Mouse (Mus musculus) layer of hippocampus, postnatal 10 days (tissue): ENCODE data around the gene Syt1. TPM values are rescaled to one million over a fixed set of nuclear protein-coding genes. Genes with fewer than 3 reads are reported as not detected.
A peak's percentile ranks its signal among the peaks of the same experiment; 100 is the strongest.

Experiments used
- DNase-seq, 2 experiments: peaks; one replicate each; pipeline ENCODE4 v3.0.0; 2021; ENCODE audit warnings: low spot score in 2 of 2
- total RNA-seq, 2 experiments: library from RNA; stranded (reverse); gene quantifications; 2 replicates each; pipeline ENCODE4 v1.2.3; 2021

Gene Syt1
- total RNA-seq, 2 experiments from 2014 or later: 629 to 667 TPM

- no peak for DNase-seq
Observed at GRCm38 (mm10) chr10:108771081-108771480, 239.7 kb downstream of the Syt1 start.

GRCm38 (mm10) chr10:108765564-108765963 is 245.2 kb downstream of the Syt1 start:
- no peak for DNase-seq

GRCm38 (mm10) chr10:108763722-108764121 is 247.1 kb downstream of the Syt1 start:
- no peak for DNase-seq

- DNase-seq: no peak
Observed at GRCm38 (mm10) chr10:108753304-108753703, 257.5 kb downstream of the Syt1 start.

GRCm38 (mm10) chr10:108743759-108744158 is 267.0 kb downstream of the Syt1 start:
- no peak for DNase-seq

GRCm38 (mm10) chr10:108733982-108734381 is 276.8 kb downstream of the Syt1 start:
- peak; percentile 19 to 39 for DNase-seq

- DNase-seq: no peak
Observed at GRCm38 (mm10) chr10:108728961-108729360, 281.8 kb downstream of the Syt1 start.

GRCm38 (mm10) chr10:108726391-108726790 is 284.4 kb downstream of the Syt1 start:
- DNase-seq: no peak

GRCm38 (mm10) chr10:108724878-108725277 is 285.9 kb downstream of the Syt1 start:
- no peak for DNase-seq

- no peak for DNase-seq
Observed at GRCm38 (mm10) chr10:108710514-108710913, 300.3 kb downstream of the Syt1 start.

- no peak for DNase-seq
Observed at GRCm38 (mm10) chr10:108705658-108706057, 305.1 kb downstream of the Syt1 start.

GRCm38 (mm10) chr10:108701361-108702128 is 309.2 kb downstream of the Syt1 start:
- no peak for DNase-seq

- no peak for DNase-seq
Observed at GRCm38 (mm10) chr10:108699946-108700345, 310.8 kb downstream of the Syt1 start, which contains the start of gene Gm5136. TSS of gene Gm5136 (minus strand) at chr10:108700160.

GRCm38 (mm10) chr10:108697062-108697461 is 313.7 kb downstream of the Syt1 start:
- DNase-seq: no peak

GRCm38 (mm10) chr10:108690954-108691353 is 319.8 kb downstream of the Syt1 start:
- no peak for DNase-seq

GRCm38 (mm10) chr10:108686696-108687095 is 324.1 kb downstream of the Syt1 start:
- no peak for DNase-seq

- peak in 1 of 2 experiments; percentile 36 for DNase-seq
Observed at GRCm38 (mm10) chr10:108679675-108680390, 330.9 kb downstream of the Syt1 start.

- no peak for DNase-seq
Observed at GRCm38 (mm10) chr10:108677053-108677452, 333.7 kb downstream of the Syt1 start.

- no peak for DNase-seq
Observed at GRCm38 (mm10) chr10:108668944-108669343, 341.8 kb downstream of the Syt1 start.

GRCm38 (mm10) chr10:108660295-108660694 is 350.5 kb downstream of the Syt1 start:
- DNase-seq: no peak

- no peak for DNase-seq
Observed at GRCm38 (mm10) chr10:108658300-108658699, 352.5 kb downstream of the Syt1 start.

- no peak for DNase-seq
Observed at GRCm38 (mm10) chr10:108657669-108658068, 353.1 kb downstream of the Syt1 start.
